Mouse (Mus musculus): ENCODE data around the gene Tfpi.

GRCm38 (mm10) chr2:84386563-84387393 is 89.8 kb downstream of the Tfpi start:
- TF ChIP-seq GATA1 (IDR thresholded peaks at IDR 0.05; ENCODE audit: borderline replicate concordance, low read length) (no peak), FLI1 (IDR thresholded peaks at IDR 0.05; ENCODE audit: low read length) (no peak)

Measured in megakaryocyte, embryonic 14.5 days (primary cell).